Mouse (Mus musculus): ENCODE data around the gene Wwtr1. TPM values are rescaled to one million over a fixed set of nuclear protein-coding genes. Genes with fewer than 3 reads are reported as not detected.

Gene Wwtr1
- polyA plus RNA-seq, 1 experiment, result 55.7 TPM

GRCm38 (mm10) chr3:57505991-57506390, 69.7 kb downstream of the Wwtr1 start:
- Histone ChIP-seq H3K4me1 (ENCODE audit: control insufficient read depth, insufficient read depth, low read length) (peaks cover 21% of the 10 kb centered on the region), H3K4me3 (replicated peaks; ENCODE audit: extremely low read depth, low read depth, low read length) (no peak overlapping the region)
- 47% methylated on average over 10 of the region's 10 CpGs for WGBS
- no peak for DNase-seq
- TF ChIP-seq CTCF (IDR thresholded peaks at IDR 0.05; ENCODE audit: insufficient read depth, low read length), result no peak
- no peak for TF ChIP-seq POLR2A (IDR thresholded peaks at IDR 0.05; ENCODE audit: borderline replicate concordance, extremely low read depth, low read depth, low read length)

- TF ChIP-seq POLR2A (IDR thresholded peaks at IDR 0.05; ENCODE audit: borderline replicate concordance, extremely low read depth, low read depth, low read length) (no peak), CTCF (IDR thresholded peaks at IDR 0.05; ENCODE audit: insufficient read depth, low read length) (no peak)
- H3K4me1 ChIP-seq (ENCODE audit: control insufficient read depth, insufficient read depth, low read length), result peaks cover 17% of the 10 kb centered on the region
- WGBS, result 17% methylated on average over 2 of the region's 2 CpGs
- no peak overlapping the region for H3K4me3 ChIP-seq (replicated peaks; ENCODE audit: extremely low read depth, low read depth, low read length)
- DNase-seq, result no peak
These were observed 71.0 kb downstream of the Wwtr1 start for GRCm38 (mm10) chr3:57504756-57505155.

- TF ChIP-seq CTCF (IDR thresholded peaks at IDR 0.05; ENCODE audit: insufficient read depth, low read length) (no peak), POLR2A (IDR thresholded peaks at IDR 0.05; ENCODE audit: borderline replicate concordance, extremely low read depth, low read depth, low read length) (no peak)
- WGBS, result 64% methylated on average over 10 of the region's 10 CpGs
- DNase-seq, result no peak
- no peak overlapping the region for H3K4me3 ChIP-seq (replicated peaks; ENCODE audit: extremely low read depth, low read depth, low read length)
- peaks cover 21% of the 10 kb centered on the region for H3K4me1 ChIP-seq (ENCODE audit: control insufficient read depth, insufficient read depth, low read length)
These were observed 74.0 kb downstream of the Wwtr1 start for GRCm38 (mm10) chr3:57501596-57502220.

GRCm38 (mm10) chr3:57500846-57501245, 74.9 kb downstream of the Wwtr1 start:
- Histone ChIP-seq H3K4me1 (ENCODE audit: control insufficient read depth, insufficient read depth, low read length) (peaks cover 17% of the 10 kb centered on the region), H3K4me3 (replicated peaks; ENCODE audit: extremely low read depth, low read depth, low read length) (no peak overlapping the region)
- TF ChIP-seq POLR2A (IDR thresholded peaks at IDR 0.05; ENCODE audit: borderline replicate concordance, extremely low read depth, low read depth, low read length) (no peak), CTCF (IDR thresholded peaks at IDR 0.05; ENCODE audit: insufficient read depth, low read length) (no peak)
- 90% methylated on average over 9 of the region's 9 CpGs for WGBS
- no peak for DNase-seq

GRCm38 (mm10) chr3:57497791-57498190, 77.9 kb downstream of the Wwtr1 start:
- Histone ChIP-seq H3K4me3 (replicated peaks; ENCODE audit: extremely low read depth, low read depth, low read length) (no peak overlapping the region), H3K4me1 (ENCODE audit: control insufficient read depth, insufficient read depth, low read length) (peaks cover 12% of the 10 kb centered on the region)
- no peak for TF ChIP-seq POLR2A (IDR thresholded peaks at IDR 0.05; ENCODE audit: borderline replicate concordance, extremely low read depth, low read depth, low read length)
- no peak for TF ChIP-seq CTCF (IDR thresholded peaks at IDR 0.05; ENCODE audit: insufficient read depth, low read length)
- DNase-seq, result no peak
- 39% methylated on average over 1 of the region's 1 CpGs for WGBS

GRCm38 (mm10) chr3:57496428-57496827, 79.3 kb downstream of the Wwtr1 start:
- H3K4me1 ChIP-seq (ENCODE audit: control insufficient read depth, insufficient read depth, low read length), result peaks cover 13% of the 10 kb centered on the region
- WGBS, result 41% methylated on average over 2 of the region's 2 CpGs
- no peak for DNase-seq
- TF ChIP-seq CTCF (IDR thresholded peaks at IDR 0.05; ENCODE audit: insufficient read depth, low read length) (no peak), POLR2A (IDR thresholded peaks at IDR 0.05; ENCODE audit: borderline replicate concordance, extremely low read depth, low read depth, low read length) (no peak)
- no peak overlapping the region for H3K4me3 ChIP-seq (replicated peaks; ENCODE audit: extremely low read depth, low read depth, low read length)

- DNase-seq, result no peak
- Histone ChIP-seq H3K4me1 (ENCODE audit: control insufficient read depth, insufficient read depth, low read length) (peaks cover 8% of the 10 kb centered on the region), H3K4me3 (replicated peaks; ENCODE audit: extremely low read depth, low read depth, low read length) (no peak overlapping the region)
- 17% methylated on average over 8 of the region's 8 CpGs for WGBS
- TF ChIP-seq CTCF (IDR thresholded peaks at IDR 0.05; ENCODE audit: insufficient read depth, low read length), result no peak
- TF ChIP-seq POLR2A (IDR thresholded peaks at IDR 0.05; ENCODE audit: borderline replicate concordance, extremely low read depth, low read depth, low read length), result no peak
These were observed 88.1 kb downstream of the Wwtr1 start for GRCm38 (mm10) chr3:57487455-57488153.

- Histone ChIP-seq H3K4me3 (replicated peaks; ENCODE audit: extremely low read depth, low read depth, low read length) (no peak overlapping the region), H3K4me1 (ENCODE audit: control insufficient read depth, insufficient read depth, low read length) (peaks cover 18% of the 10 kb centered on the region)
- DNase-seq, result no peak
- WGBS, result 69% methylated on average over 4 of the region's 4 CpGs
- no peak for TF ChIP-seq POLR2A (IDR thresholded peaks at IDR 0.05; ENCODE audit: borderline replicate concordance, extremely low read depth, low read depth, low read length)
- no peak for TF ChIP-seq CTCF (IDR thresholded peaks at IDR 0.05; ENCODE audit: insufficient read depth, low read length)
These were observed 89.6 kb downstream of the Wwtr1 start for GRCm38 (mm10) chr3:57486068-57486467.

GRCm38 (mm10) chr3:57481981-57482380, 93.7 kb downstream of the Wwtr1 start:
- no peak for DNase-seq
- 23% methylated on average over 5 of the region's 5 CpGs for WGBS

GRCm38 (mm10) chr3:57480640-57481039, 95.1 kb downstream of the Wwtr1 start:
- Histone ChIP-seq H3K4me3 (replicated peaks; ENCODE audit: extremely low read depth, low read depth, low read length) (no peak overlapping the region), H3K4me1 (ENCODE audit: control insufficient read depth, insufficient read depth, low read length) (peaks cover 15% of the 10 kb centered on the region)
- DNase-seq, result no peak
- TF ChIP-seq CTCF (IDR thresholded peaks at IDR 0.05; ENCODE audit: insufficient read depth, low read length) (no peak), POLR2A (IDR thresholded peaks at IDR 0.05; ENCODE audit: borderline replicate concordance, extremely low read depth, low read depth, low read length) (no peak)
- 60% methylated on average over 4 of the region's 4 CpGs for WGBS

More at GRCm38 (mm10) chr3:57481981-57482380, 93.7 kb downstream of the Wwtr1 start:
- TF ChIP-seq POLR2A (IDR thresholded peaks at IDR 0.05; ENCODE audit: borderline replicate concordance, extremely low read depth, low read depth, low read length), result no peak
- TF ChIP-seq CTCF (IDR thresholded peaks at IDR 0.05; ENCODE audit: insufficient read depth, low read length), result no peak
- Histone ChIP-seq H3K4me3 (replicated peaks; ENCODE audit: extremely low read depth, low read depth, low read length) (no peak overlapping the region), H3K4me1 (ENCODE audit: control insufficient read depth, insufficient read depth, low read length) (peaks cover 15% of the 10 kb centered on the region)

Measured in lung, adult 2 months (tissue).